Mouse (Mus musculus) adrenal gland (tissue): ENCODE measurements around the gene Ncoa5.

Experiments
- intact Hi-C: fragments of 180-260 bp; cut with DNase I; formaldehyde crosslinking; loops from one replicate; pipeline ENCODE4 v1.15.1; 2025

The Ncoa5 gene

GRCm38 (mm10) chr2:164996848-164997720, 37.6 kb downstream of the Ncoa5 start:
- intact Hi-C loops, result no loop called here

- intact Hi-C loops, result loop anchor here (1.0 kb wide), 1 partner anchor 38 kb away; the partner anchor contains the start of gene Ncoa5
Observed at GRCm38 (mm10) chr2:164995976-164996375, 38.7 kb downstream of the Ncoa5 start.

- intact Hi-C loops, result loop anchor here (1.0 kb wide), 1 partner anchor 39 kb away; the partner anchor contains the start of gene Ncoa5
Observed at GRCm38 (mm10) chr2:164994659-164995428, 39.8 kb downstream of the Ncoa5 start.

- intact Hi-C loops, result no loop called here
Observed at GRCm38 (mm10) chr2:164994156-164994555, 40.5 kb downstream of the Ncoa5 start.

- intact Hi-C loops, result no loop called here
Observed at GRCm38 (mm10) chr2:164991808-164992207, 42.9 kb downstream of the Ncoa5 start.

- intact Hi-C loops, result no loop called here
Observed at GRCm38 (mm10) chr2:164991111-164991510, 43.6 kb downstream of the Ncoa5 start.

GRCm38 (mm10) chr2:164988777-164989176, 45.9 kb downstream of the Ncoa5 start:
- intact Hi-C loops, result no loop called here

- intact Hi-C loops, result no loop called here
Observed at GRCm38 (mm10) chr2:164986371-164987027, 48.2 kb downstream of the Ncoa5 start.

- intact Hi-C loops, result no loop called here
Observed at GRCm38 (mm10) chr2:164985962-164986361, 48.7 kb downstream of the Ncoa5 start.

GRCm38 (mm10) chr2:164979749-164980148, 54.9 kb downstream of the Ncoa5 start:
- intact Hi-C loops, result loop anchor here (5.0 kb wide), 1 partner anchor 63 kb away; no protein-coding TSS in a partner anchor

- intact Hi-C loops, result no loop called here
Observed at GRCm38 (mm10) chr2:164975611-164976010, 59.1 kb downstream of the Ncoa5 start.

- intact Hi-C loops, result no loop called here
Observed at GRCm38 (mm10) chr2:164972646-164973045, 62.0 kb downstream of the Ncoa5 start.

GRCm38 (mm10) chr2:164970631-164971196, 64.0 kb downstream of the Ncoa5 start:
- intact Hi-C loops, result no loop called here

- intact Hi-C loops, result loop anchor here (5.0 kb wide), 1 partner anchor 63 kb away; the partner anchor contains the start of gene Ncoa5
Observed at GRCm38 (mm10) chr2:164969348-164969781, 65.3 kb downstream of the Ncoa5 start.

GRCm38 (mm10) chr2:164968451-164968851, 66.2 kb downstream of the Ncoa5 start:
- intact Hi-C loops, result loop anchor here (5.0 kb wide), 1 partner anchor 64 kb away; the partner anchor contains the start of gene Ncoa5

GRCm38 (mm10) chr2:164967761-164968440, 66.8 kb downstream of the Ncoa5 start:
- intact Hi-C loops, result loop anchor here (5.0 kb wide), 1 partner anchor 64 kb away; the partner anchor contains the start of gene Ncoa5

GRCm38 (mm10) chr2:164967193-164967592, 67.5 kb downstream of the Ncoa5 start:
- intact Hi-C loops, result loop anchor here (5.0 kb wide), 1 partner anchor 65 kb away; the partner anchor contains the start of gene Ncoa5

GRCm38 (mm10) chr2:164966381-164966780, 68.3 kb downstream of the Ncoa5 start:
- intact Hi-C loops, result loop anchor here (5.0 kb wide), 1 partner anchor 66 kb away; the partner anchor contains the start of gene Ncoa5

- intact Hi-C loops, result loop anchor here (5.0 kb wide), 2 partner anchors 67 to 107 kb away; partner anchors contain the start of gene Ncoa5
Observed at GRCm38 (mm10) chr2:164964981-164965380, 69.7 kb downstream of the Ncoa5 start.
